Mouse (Mus musculus): ENCODE measurements around the gene Dlgap1. TPM values are rescaled to one million over a fixed set of nuclear protein-coding genes. Genes with fewer than 3 reads are reported as not detected.

The Dlgap1 gene
- polyA plus RNA-seq, 1 experiment from 2014 or later: 7.2 TPM

DNA sequence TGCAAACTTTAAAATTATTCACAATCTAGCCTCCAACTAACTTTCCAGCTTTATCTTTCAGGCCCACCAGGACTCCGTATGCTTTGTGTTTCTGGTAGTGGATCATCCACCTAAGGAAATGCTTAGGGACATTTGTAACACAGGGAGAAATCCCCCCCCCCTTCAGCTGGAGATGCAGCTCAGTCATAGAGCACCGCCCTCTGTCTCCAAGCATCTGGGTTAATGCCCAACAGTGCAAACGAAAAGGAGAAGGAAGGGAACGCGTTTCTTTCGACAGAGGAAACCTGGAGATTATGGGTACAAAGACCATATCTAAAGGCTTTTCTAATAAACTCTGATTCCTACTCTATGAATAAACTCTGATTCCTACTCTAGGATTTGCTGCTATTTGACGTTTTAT lies 517.4 kb downstream of the Dlgap1 start:
- Histone ChIP-seq H3K4me1 (no peaks in the 10 kb centered on the region), H3K9me3 (replicated peaks) (no peaks in the 10 kb centered on the region), H3K4me2 (replicated peaks) (no peak overlapping the region), H3K9ac (no peak overlapping the region), H3K27me3 (no peaks in the 10 kb centered on the region), H3K4me3 (no peak overlapping the region), H3K36me3 (no peaks in the 10 kb centered on the region), H3K27ac (no peak overlapping the region)
- 87% methylated on average over 7 of the region's 7 CpGs for WGBS
- ATAC-seq (ENCODE audit: low FRiP score): no peak

DNA sequence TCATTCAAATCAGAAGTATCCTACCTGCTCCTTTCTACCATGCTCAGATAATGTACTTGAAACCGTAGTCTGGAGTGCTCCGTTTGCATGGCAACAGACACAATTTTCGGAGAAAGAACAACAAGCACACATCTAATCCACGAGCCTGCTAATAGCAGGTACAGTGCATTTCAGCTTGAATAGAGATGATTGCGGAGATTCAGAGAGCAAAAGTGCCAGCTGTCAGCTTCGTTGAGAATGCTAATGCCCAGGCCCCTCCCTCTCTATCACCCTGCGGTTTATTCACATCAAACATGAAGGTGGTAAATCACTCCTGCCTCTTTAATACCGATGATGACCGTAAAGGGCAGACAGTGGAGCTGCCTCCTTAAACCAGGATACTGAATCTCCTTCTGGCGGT lies 518.0 kb downstream of the Dlgap1 start:
- Histone ChIP-seq H3K4me3 (no peak overlapping the region), H3K27me3 (no peaks in the 10 kb centered on the region), H3K4me2 (replicated peaks) (no peak overlapping the region), H3K9me3 (replicated peaks) (no peaks in the 10 kb centered on the region), H3K36me3 (no peaks in the 10 kb centered on the region), H3K4me1 (no peaks in the 10 kb centered on the region), H3K9ac (no peak overlapping the region), H3K27ac (no peak overlapping the region)
- ATAC-seq (ENCODE audit: low FRiP score): no peak
- WGBS: 86% methylated on average over 10 of the region's 10 CpGs

GRCm38 (mm10) chr17:70488784-70489265 lies 520.0 kb downstream of the Dlgap1 start:
- H3K4me1 ChIP-seq: no peaks in the 10 kb centered on the region
- H3K9me3 ChIP-seq (replicated peaks): no peaks in the 10 kb centered on the region
- H3K27me3 ChIP-seq: no peaks in the 10 kb centered on the region
- no peak overlapping the region for H3K4me3 ChIP-seq
- 88% methylated on average over 7 of the region's 7 CpGs for WGBS
- no peak overlapping the region for H3K9ac ChIP-seq
- no peak overlapping the region for H3K27ac ChIP-seq
- no peak overlapping the region for H3K4me2 ChIP-seq (replicated peaks)
- ATAC-seq (ENCODE audit: low FRiP score): no peak
- H3K36me3 ChIP-seq: no peaks in the 10 kb centered on the region

DNA sequence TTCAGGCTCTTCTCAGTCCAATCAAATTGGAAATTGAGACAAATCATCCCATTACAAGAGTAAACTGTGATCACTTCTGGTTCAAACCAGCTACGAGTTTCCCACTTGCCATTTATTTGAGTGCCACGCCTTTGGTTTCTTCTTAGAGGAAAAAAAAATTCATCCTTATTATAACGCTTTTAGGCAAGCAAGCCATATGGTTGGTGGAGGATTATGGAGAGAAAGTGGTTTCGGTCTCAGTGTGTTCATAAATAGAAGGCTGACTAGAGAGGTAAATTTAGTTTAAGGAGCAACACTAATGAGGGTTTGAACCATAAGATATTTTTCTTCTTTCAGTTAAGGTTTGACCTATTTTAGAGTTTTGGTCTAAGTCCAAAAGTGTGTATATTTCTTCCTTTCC lies 522.7 kb downstream of the Dlgap1 start:
- H3K27me3 ChIP-seq: no peaks in the 10 kb centered on the region
- no peaks in the 10 kb centered on the region for H3K36me3 ChIP-seq
- no peak overlapping the region for H3K4me3 ChIP-seq
- WGBS: 89% methylated on average over 4 of the region's 4 CpGs
- no peak overlapping the region for H3K4me2 ChIP-seq (replicated peaks)
- H3K9me3 ChIP-seq (replicated peaks): no peaks in the 10 kb centered on the region
- no peak for ATAC-seq (ENCODE audit: low FRiP score)
- no peak overlapping the region for H3K9ac ChIP-seq
- no peak overlapping the region for H3K27ac ChIP-seq
- no peaks in the 10 kb centered on the region for H3K4me1 ChIP-seq

- H3K4me3 ChIP-seq: no peak overlapping the region
- H3K4me2 ChIP-seq (replicated peaks): no peak overlapping the region
- H3K27me3 ChIP-seq: no peaks in the 10 kb centered on the region
- no peak overlapping the region for H3K27ac ChIP-seq
- no peaks in the 10 kb centered on the region for H3K4me1 ChIP-seq
- no peak overlapping the region for H3K9ac ChIP-seq
- ATAC-seq (ENCODE audit: low FRiP score): no peak
- WGBS: 88% methylated on average over 4 of the region's 4 CpGs
- no peaks in the 10 kb centered on the region for H3K36me3 ChIP-seq
- no peaks in the 10 kb centered on the region for H3K9me3 ChIP-seq (replicated peaks)
Observed at GRCm38 (mm10) chr17:70494338-70494737, 525.5 kb downstream of the Dlgap1 start.

DNA sequence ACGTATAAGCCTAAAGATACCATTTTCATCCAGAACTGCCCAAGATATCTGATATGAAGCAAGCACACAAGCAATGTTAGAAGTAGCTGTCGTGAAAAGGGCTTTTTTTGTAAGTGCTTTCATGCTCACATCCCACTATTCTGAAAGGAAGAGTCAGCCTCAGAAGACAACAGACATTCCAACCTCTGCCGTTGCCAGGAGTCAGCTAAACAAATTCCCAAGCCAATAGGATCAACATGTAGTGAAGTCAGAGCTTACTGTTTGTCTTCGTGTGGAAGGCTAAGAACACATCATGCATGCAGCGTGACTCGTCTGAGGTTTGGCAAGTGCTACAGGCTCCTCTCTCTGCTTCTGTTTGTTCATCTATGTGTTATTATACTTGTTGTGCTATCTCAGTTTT lies 529.4 kb downstream of the Dlgap1 start:
- H3K4me2 ChIP-seq (replicated peaks): no peak overlapping the region
- no peak overlapping the region for H3K4me3 ChIP-seq
- WGBS: 52% methylated on average over 6 of the region's 6 CpGs
- H3K9ac ChIP-seq: no peak overlapping the region
- H3K9me3 ChIP-seq (replicated peaks): no peaks in the 10 kb centered on the region
- no peaks in the 10 kb centered on the region for H3K4me1 ChIP-seq
- H3K27ac ChIP-seq: no peak overlapping the region
- H3K27me3 ChIP-seq: no peaks in the 10 kb centered on the region
- ATAC-seq (ENCODE audit: low FRiP score): no peak
- H3K36me3 ChIP-seq: no peaks in the 10 kb centered on the region

DNA sequence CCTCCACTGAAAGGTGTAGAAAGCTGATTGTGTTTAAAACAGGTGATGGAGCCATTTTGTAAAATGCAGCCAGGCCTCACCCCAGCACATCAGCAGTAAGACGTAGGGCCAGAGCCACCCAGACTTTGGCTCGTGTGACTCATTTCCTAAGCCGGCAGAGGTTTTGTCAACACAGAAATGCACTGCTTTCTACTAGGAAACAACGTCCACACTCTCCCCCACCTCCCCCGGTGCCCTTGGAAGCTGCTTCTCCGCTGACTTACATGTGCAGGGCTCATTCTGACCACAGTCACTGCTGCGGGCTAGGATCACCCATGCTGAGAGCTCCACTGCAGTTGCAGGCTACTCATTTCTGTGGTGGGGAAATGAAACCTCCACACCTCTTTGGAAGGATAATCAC lies 533.1 kb downstream of the Dlgap1 start:
- no peak overlapping the region for H3K9ac ChIP-seq
- no peaks in the 10 kb centered on the region for H3K4me1 ChIP-seq
- no peaks in the 10 kb centered on the region for H3K9me3 ChIP-seq (replicated peaks)
- WGBS: 72% methylated on average over 7 of the region's 7 CpGs
- no peaks in the 10 kb centered on the region for H3K36me3 ChIP-seq
- no peak overlapping the region for H3K4me3 ChIP-seq
- no peak overlapping the region for H3K4me2 ChIP-seq (replicated peaks)
- no peaks in the 10 kb centered on the region for H3K27me3 ChIP-seq
- no peak for ATAC-seq (ENCODE audit: low FRiP score)
- H3K27ac ChIP-seq: no peak overlapping the region

GRCm38 (mm10) chr17:70507759-70508158 lies 538.9 kb downstream of the Dlgap1 start:
- 43% methylated on average over 4 of the region's 4 CpGs for WGBS
- Histone ChIP-seq H3K4me3 (no peak overlapping the region), H3K4me2 (replicated peaks) (no peak overlapping the region), H3K9me3 (replicated peaks) (no peaks in the 10 kb centered on the region), H3K27me3 (no peaks in the 10 kb centered on the region), H3K27ac (no peak overlapping the region), H3K4me1 (peaks cover 4% of the 10 kb centered on the region; the same call in 1 of the 2 replicates), H3K36me3 (no peaks in the 10 kb centered on the region), H3K9ac (no peak overlapping the region)
- ATAC-seq (ENCODE audit: low FRiP score): no peak

DNA sequence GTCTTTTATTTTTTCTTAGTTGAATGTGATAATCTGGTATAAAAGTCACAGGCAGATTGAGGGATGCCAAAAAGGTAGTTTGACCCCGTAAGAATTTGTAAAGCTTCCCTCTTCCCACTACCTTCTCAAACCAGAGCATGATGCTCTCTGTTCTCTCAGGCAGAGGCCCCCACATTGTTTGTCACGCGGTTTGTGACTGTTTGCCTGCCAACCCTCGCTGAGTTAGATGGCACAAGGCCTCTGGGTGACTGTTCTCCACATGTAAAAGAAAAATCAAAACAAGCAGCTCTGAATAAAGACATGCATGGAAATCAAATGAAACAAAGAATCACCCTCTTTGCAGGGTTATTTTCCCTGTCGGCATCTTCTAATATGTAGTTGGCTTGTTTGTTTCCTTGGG lies 541.6 kb downstream of the Dlgap1 start:
- H3K4me2 ChIP-seq (replicated peaks): no peak overlapping the region
- H3K9me3 ChIP-seq (replicated peaks): no peaks in the 10 kb centered on the region
- WGBS: 84% methylated on average over 5 of the region's 5 CpGs

DNA sequence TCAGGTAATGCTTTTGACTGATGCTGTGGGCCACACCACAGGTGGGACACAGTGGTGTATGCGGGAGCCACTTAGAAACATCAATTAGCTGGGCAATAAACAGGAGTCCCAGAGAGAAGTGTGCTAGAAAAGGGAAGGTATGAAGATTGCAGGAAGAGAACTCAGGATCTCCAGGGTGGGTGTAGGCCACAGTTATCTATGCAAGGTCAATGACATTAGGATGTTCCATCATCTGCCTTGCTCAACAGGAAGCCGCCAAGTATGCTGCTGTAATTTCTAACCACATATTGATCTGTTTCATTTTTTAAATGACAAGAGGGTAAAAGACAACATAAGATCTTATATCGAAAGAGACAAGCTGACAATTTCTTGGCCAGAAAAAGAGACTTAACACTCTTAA lies 542.5 kb downstream of the Dlgap1 start:
- 93% methylated on average over 3 of the region's 3 CpGs for WGBS
- ATAC-seq (ENCODE audit: low FRiP score): no peak
- Histone ChIP-seq H3K4me3 (no peak overlapping the region), H3K4me1 (peaks cover 4% of the 10 kb centered on the region; the same call in 1 of the 2 replicates), H3K36me3 (no peaks in the 10 kb centered on the region), H3K27me3 (no peaks in the 10 kb centered on the region), H3K9me3 (replicated peaks) (no peaks in the 10 kb centered on the region), H3K4me2 (replicated peaks) (no peak overlapping the region), H3K27ac (no peak overlapping the region), H3K9ac (no peak overlapping the region)

More for the DNA sequence above, 541.6 kb downstream of the Dlgap1 start:
- no peak overlapping the region for H3K27ac ChIP-seq
- H3K4me3 ChIP-seq: no peak overlapping the region
- no peaks in the 10 kb centered on the region for H3K36me3 ChIP-seq
- peaks cover 4% of the 10 kb centered on the region; the same call in 1 of the 2 replicates for H3K4me1 ChIP-seq
- H3K27me3 ChIP-seq: no peaks in the 10 kb centered on the region
- ATAC-seq (ENCODE audit: low FRiP score): no peak
- no peak overlapping the region for H3K9ac ChIP-seq

GRCm38 (mm10) chr17:70513736-70514135 lies 544.9 kb downstream of the Dlgap1 start:
- WGBS: 71% methylated on average over 5 of the region's 5 CpGs
- Histone ChIP-seq H3K27ac (no peak overlapping the region), H3K4me3 (no peak overlapping the region), H3K4me1 (no peaks in the 10 kb centered on the region), H3K27me3 (no peaks in the 10 kb centered on the region), H3K9ac (no peak overlapping the region), H3K4me2 (replicated peaks) (no peak overlapping the region), H3K36me3 (no peaks in the 10 kb centered on the region), H3K9me3 (replicated peaks) (no peaks in the 10 kb centered on the region)
- ATAC-seq (ENCODE audit: low FRiP score): no peak

DNA sequence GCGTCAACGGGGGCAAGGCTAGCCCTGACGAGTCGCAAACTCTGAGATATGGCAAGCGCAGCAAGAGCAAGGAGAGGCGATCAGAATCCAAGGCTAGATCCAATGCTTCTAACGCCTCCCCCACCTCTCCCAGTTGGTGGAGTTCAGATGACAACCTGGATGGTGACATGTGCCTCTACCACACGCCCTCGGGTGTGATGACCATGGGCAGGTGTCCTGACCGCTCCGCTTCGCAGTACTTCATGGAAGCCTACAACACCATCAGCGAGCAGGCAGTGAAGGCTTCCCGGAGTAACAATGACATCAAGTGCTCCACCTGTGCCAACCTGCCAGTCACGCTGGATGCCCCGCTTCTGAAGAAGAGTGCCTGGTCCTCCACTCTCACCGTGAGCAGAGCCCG lies 547.6 kb downstream of the Dlgap1 start:
- H3K4me3 ChIP-seq: no peak overlapping the region
- no peak overlapping the region for H3K27ac ChIP-seq
- no peaks in the 10 kb centered on the region for H3K27me3 ChIP-seq
- H3K4me2 ChIP-seq (replicated peaks): no peak overlapping the region
- ATAC-seq (ENCODE audit: low FRiP score): no peak
- no peaks in the 10 kb centered on the region for H3K4me1 ChIP-seq
- no peaks in the 10 kb centered on the region for H3K9me3 ChIP-seq (replicated peaks)
- WGBS: 93% methylated on average over 18 of the region's 18 CpGs
- H3K36me3 ChIP-seq: no peaks in the 10 kb centered on the region
- H3K9ac ChIP-seq: no peak overlapping the region

DNA sequence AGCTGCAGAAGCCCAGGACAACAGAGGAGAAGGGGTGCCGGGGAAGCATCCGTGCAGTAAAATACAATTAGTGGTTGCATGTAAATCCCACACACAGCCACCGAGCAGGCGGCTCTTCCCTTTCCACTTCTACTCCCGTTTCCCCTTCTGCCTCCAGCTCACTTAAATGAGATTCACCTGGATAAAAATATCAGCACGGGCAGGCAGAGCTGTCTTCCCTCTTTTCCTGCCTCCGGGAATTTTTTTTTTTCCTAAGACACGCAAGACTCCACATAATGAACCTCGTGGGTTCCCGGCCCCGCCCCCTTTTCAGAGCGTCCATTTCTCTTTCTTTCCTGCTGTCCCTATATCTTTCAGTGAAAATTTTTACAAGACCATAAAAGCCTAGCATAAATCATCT lies 548.5 kb downstream of the Dlgap1 start:
- Histone ChIP-seq H3K4me3 (no peak overlapping the region), H3K27ac (no peak overlapping the region), H3K4me1 (no peaks in the 10 kb centered on the region), H3K9ac (no peak overlapping the region), H3K27me3 (no peaks in the 10 kb centered on the region), H3K9me3 (replicated peaks) (no peaks in the 10 kb centered on the region), H3K4me2 (replicated peaks) (no peak overlapping the region), H3K36me3 (no peaks in the 10 kb centered on the region)
- WGBS: 86% methylated on average over 12 of the region's 12 CpGs
- ATAC-seq (ENCODE audit: low FRiP score): no peak

Measured in hindbrain, embryonic 12.5 days (tissue).